Mouse (Mus musculus) forebrain, embryonic 14.5 days (tissue): ENCODE measurements at regions not wholly inside any gene's neighbourhood (a gene's known extent, or its start where the extent isn't known, plus 50 kb on each side); places are given as distances from the start of the nearest gene placed in this dataset.

Source experiments
- ATAC-seq: fragments of 200-750 bp; cut with Nextera tagmentation; 2 replicates; pipeline ENCODE4 v1.8.0; 2017; ENCODE audit warnings: mild to moderate bottlenecking, moderate library complexity
- DNase-seq: peaks from one replicate; pipeline ENCODE4 v3.0.0-alpha.2; 2015; ENCODE audit warnings: low spot score
- H3K27ac ChIP-seq: fragments of 300-500 bp; sonication (generic); 2 replicates; pipeline ENCODE4 v1.5.1; 2014; ENCODE audit warnings: low read depth, mild to moderate bottlenecking, control low read depth, low read length, moderate library complexity
- H3K27me3 ChIP-seq: fragments of 300-500 bp; sonication (generic); replicated peaks from 2 replicates; pipeline ENCODE4 v1.6.1; 2014; ENCODE audit warnings: low read length, control low read depth, mixed read lengths; ENCODE audit not compliant: control insufficient read depth, insufficient read depth
- H3K36me3 ChIP-seq: fragments of 300-500 bp; sonication (generic); 2 replicates; pipeline ENCODE4 v1.6.1; 2014; ENCODE audit warnings: low read length, control low read depth; ENCODE audit not compliant: control insufficient read depth, insufficient read depth
- H3K4me1 ChIP-seq: fragments of 300-500 bp; sonication (generic); 2 replicates; pipeline ENCODE4 v1.6.1; 2014; ENCODE audit warnings: antibody characterized with exemption, low read length, control low read depth; ENCODE audit not compliant: control insufficient read depth, insufficient read depth
- H3K4me2 ChIP-seq: fragments of 300-500 bp; sonication (generic); 2 replicates; pipeline ENCODE4 v1.6.1; 2014; ENCODE audit warnings: mild to moderate bottlenecking, control low read depth, low read length
- H3K4me3 ChIP-seq: fragments of 300-500 bp; sonication (generic); 2 replicates; pipeline ENCODE4 v1.5.1; 2014; ENCODE audit warnings: low read depth, low read length, control low read depth
- H3K9ac ChIP-seq: fragments of 300-500 bp; sonication (generic); 2 replicates; pipeline ENCODE4 v1.6.1; 2014; ENCODE audit warnings: mild to moderate bottlenecking, low read length, control low read depth, moderate library complexity
- H3K9me3 ChIP-seq: fragments of 300-500 bp; sonication (generic); replicated peaks from 2 replicates; pipeline ENCODE4 v1.6.1; 2016; ENCODE audit warnings: low read length, control low read depth, mixed read lengths; ENCODE audit not compliant: control insufficient read depth
- WGBS: fragments of 180-500 bp; shearing (Covaris S2); extraction: QIAGEN DNeasy Blood & Tissue Kit; methylation state at CpG from one replicate; pipeline ENCODE4 v1.1.7; 2014; 5-methylcytosine and 5-hydroxymethylcytosine counted together

DNA sequence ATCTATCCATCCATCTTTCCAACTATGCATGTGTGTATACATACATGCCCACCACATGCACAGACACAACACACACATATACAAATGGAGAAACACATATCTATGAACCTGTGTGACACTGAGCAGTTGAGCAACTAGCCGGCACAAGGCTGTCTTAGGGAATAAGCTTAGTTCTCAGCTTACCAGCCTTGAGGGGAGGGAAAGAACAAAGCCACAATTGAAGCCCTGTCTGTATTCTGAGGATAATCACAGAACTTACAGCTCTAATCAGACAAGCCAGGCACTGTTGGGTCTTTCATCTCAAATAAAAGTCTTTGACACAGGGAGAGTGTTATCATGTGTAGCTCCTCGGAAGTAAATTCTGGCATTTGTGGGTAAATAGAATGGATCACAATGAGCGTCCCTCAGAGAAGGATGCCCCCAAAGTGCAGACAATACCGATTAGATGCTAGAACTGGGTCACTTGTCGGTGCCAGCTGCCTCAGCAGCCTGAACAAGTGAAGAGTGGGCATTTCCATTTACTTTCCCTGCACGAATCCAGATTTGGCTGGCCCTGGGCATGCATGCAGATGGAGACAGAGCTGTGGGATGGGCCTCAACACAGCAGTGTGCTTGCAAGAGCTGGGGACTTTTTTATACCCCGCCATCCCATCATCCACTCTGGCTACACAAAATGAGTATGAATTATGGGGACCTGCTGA is 646.0 kb upstream of the Castor2 start:
- H3K4me2 ChIP-seq: no peak overlapping the region
- H3K27ac ChIP-seq: peak overlapping the region; percentile 74

GRCm38 (mm10) chr5:133449926-133450325 is 649.6 kb upstream of the Castor2 start:
- 28% methylated on average over 3 of the region's 3 CpGs for WGBS
- Histone ChIP-seq H3K9ac (no peak overlapping the region), H3K4me3 (no peak overlapping the region), H3K4me1 (peaks cover 15% of the 10 kb centered on the region; the same call in 1 of the 2 replicates), H3K9me3 (no peaks in the 10 kb centered on the region), H3K27ac (no peak overlapping the region), H3K36me3 (no peaks in the 10 kb centered on the region), H3K27me3 (no peaks in the 10 kb centered on the region), H3K4me2 (no peak overlapping the region)
- DNase-seq (peak; percentile 55), ATAC-seq (0 out of 2 replicates have a peak, but pooled peaks have one; percentile 17)

More for the DNA sequence above, 646.0 kb upstream of the Castor2 start:
- H3K36me3 ChIP-seq: no peaks in the 10 kb centered on the region
- H3K4me1 ChIP-seq: peaks cover 15% of the 10 kb centered on the region; the same call in 1 of the 2 replicates
- WGBS: 17% methylated on average over 7 of the region's 7 CpGs
- DNase-seq: peak; percentile 83
- H3K4me3 ChIP-seq: no peak overlapping the region
- no peak overlapping the region for H3K9ac ChIP-seq
- no peaks in the 10 kb centered on the region for H3K9me3 ChIP-seq
- peak; percentile 94 for ATAC-seq
- no peaks in the 10 kb centered on the region for H3K27me3 ChIP-seq

- peak; percentile 42 for DNase-seq
- ATAC-seq: no peak
- Histone ChIP-seq H3K4me1 (no peaks in the 10 kb centered on the region), H3K27ac (no peak overlapping the region), H3K4me2 (no peak overlapping the region), H3K27me3 (no peaks in the 10 kb centered on the region), H3K9me3 (no peaks in the 10 kb centered on the region), H3K9ac (no peak overlapping the region), H3K36me3 (no peaks in the 10 kb centered on the region), H3K4me3 (no peak overlapping the region)
- 53% methylated on average over 1 of the region's 1 CpGs for whole genome bisulfite sequencing
Observed at GRCm38 (mm10) chr5:133400826-133401225, 698.7 kb upstream of the Castor2 start.

- Histone ChIP-seq H3K36me3 (no peaks in the 10 kb centered on the region), H3K27ac (no peak overlapping the region), H3K4me3 (no peak overlapping the region), H3K4me2 (no peak overlapping the region), H3K27me3 (no peaks in the 10 kb centered on the region), H3K9me3 (no peaks in the 10 kb centered on the region; the same call in 1 of the 2 replicates), H3K9ac (no peak overlapping the region), H3K4me1 (peaks cover 13% of the 10 kb centered on the region; the same call in 1 of the 2 replicates)
- ATAC-seq: no peak
- WGBS: 79% methylated on average over 4 of the region's 4 CpGs
- no peak for DNase-seq
Observed at GRCm38 (mm10) chr5:133389896-133390295, 709.6 kb upstream of the Castor2 start.

DNA sequence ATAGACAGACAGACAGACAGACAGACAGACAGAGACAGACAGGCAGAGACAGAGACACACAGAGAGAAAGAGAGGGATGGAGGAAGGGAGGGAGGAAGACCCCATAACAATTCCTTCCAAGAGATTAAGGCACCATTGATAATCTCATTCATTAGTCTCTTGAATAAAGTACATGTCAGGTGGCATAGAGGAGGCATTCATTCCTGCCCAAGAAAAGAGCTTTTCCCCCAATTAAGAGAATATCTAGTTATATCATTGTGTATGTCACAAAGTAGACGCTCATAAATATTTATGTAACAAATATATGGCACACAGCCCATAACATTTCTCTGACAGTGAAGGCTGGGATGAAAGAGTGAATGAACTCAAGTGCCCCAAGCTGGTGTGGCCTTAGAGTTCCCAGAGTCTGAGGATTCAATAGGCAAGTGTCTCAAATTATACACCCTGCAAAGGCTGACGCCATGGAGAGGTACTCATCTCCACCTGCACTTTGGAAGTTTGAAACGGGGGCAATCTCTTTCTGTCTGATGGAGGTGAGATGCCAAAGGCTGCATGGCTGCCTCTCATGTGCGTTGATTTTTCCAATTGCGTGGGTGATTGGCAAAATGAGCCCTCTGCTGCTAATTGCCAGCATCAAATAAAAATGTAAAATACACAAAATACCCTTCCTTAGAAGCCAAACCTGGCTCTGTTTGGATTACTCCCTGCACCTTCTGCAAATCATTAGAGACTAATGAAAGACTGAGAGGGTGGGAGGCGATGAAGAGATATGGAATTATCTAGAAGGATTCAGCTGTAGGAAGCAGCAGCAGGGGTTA is 710.3 kb upstream of the Castor2 start:
- ATAC-seq: peak; percentile 92
- no peaks in the 10 kb centered on the region; the same call in 1 of the 2 replicates for H3K9me3 ChIP-seq
- WGBS: 21% methylated on average over 6 of the region's 6 CpGs
- peaks cover 15% of the 10 kb centered on the region; the same call in 1 of the 2 replicates for H3K4me1 ChIP-seq
- peak; percentile 88 for DNase-seq
- H3K36me3 ChIP-seq: no peaks in the 10 kb centered on the region
- no peaks in the 10 kb centered on the region for H3K27me3 ChIP-seq
- no peak overlapping the region for H3K4me3 ChIP-seq
- 0 out of 2 replicates have a peak overlapping the region, but pooled peaks have one; percentile 10 for H3K27ac ChIP-seq
- H3K4me2 ChIP-seq: no peak overlapping the region
- H3K9ac ChIP-seq: no peak overlapping the region

GRCm38 (mm10) chr5:133385374-133386349 is 713.8 kb upstream of the Castor2 start:
- Histone ChIP-seq H3K27me3 (no peaks in the 10 kb centered on the region), H3K4me1 (peaks cover 15% of the 10 kb centered on the region; the same call in 1 of the 2 replicates), H3K27ac (no peak overlapping the region), H3K36me3 (no peaks in the 10 kb centered on the region), H3K9ac (no peak overlapping the region), H3K9me3 (no peaks in the 10 kb centered on the region), H3K4me2 (no peak overlapping the region), H3K4me3 (no peak overlapping the region)
- 45% methylated on average over 10 of the region's 10 CpGs for WGBS
- DNase-seq (peak; percentile 69), ATAC-seq (peak; percentile 52)

GRCm38 (mm10) chr5:133365771-133366170 is 733.7 kb upstream of the Castor2 start:
- Histone ChIP-seq H3K9me3 (no peaks in the 10 kb centered on the region), H3K27ac (no peak overlapping the region), H3K9ac (no peak overlapping the region), H3K27me3 (no peaks in the 10 kb centered on the region), H3K4me3 (no peak overlapping the region), H3K4me2 (no peak overlapping the region), H3K36me3 (no peaks in the 10 kb centered on the region), H3K4me1 (peaks cover 5% of the 10 kb centered on the region; the same call in 1 of the 2 replicates)
- WGBS: 60% methylated on average over 3 of the region's 3 CpGs
- peak; percentile 94 for DNase-seq
- peak; percentile 75 for ATAC-seq

GRCm38 (mm10) chr5:133347516-133347915 is 752.0 kb upstream of the Castor2 start:
- Histone ChIP-seq H3K4me2 (no peak overlapping the region), H3K27ac (no peak overlapping the region), H3K36me3 (no peaks in the 10 kb centered on the region), H3K27me3 (no peaks in the 10 kb centered on the region), H3K9ac (no peak overlapping the region), H3K9me3 (0 out of 2 replicates have a peak, but pooled peaks cover 4% of the 10 kb centered on the region), H3K4me3 (no peak overlapping the region), H3K4me1 (no peaks in the 10 kb centered on the region)
- WGBS: 81% methylated on average over 3 of the region's 3 CpGs
- ATAC-seq (no peak), DNase-seq (peak; percentile 35)
